Mouse (Mus musculus) ES-Bruce4 (cell line): ENCODE data around the gene Snx7. TPM values are rescaled to one million over a fixed set of nuclear protein-coding genes. Genes with fewer than 3 reads are reported as not detected.

Experiments
- H3K27ac ChIP-seq: 2 replicates; pipeline ENCODE4 v1.5.1; 2012; ENCODE audit warnings: low read length, inconsistent platforms; ENCODE audit not compliant: insufficient read depth
- H3K27me3 ChIP-seq: 2 replicates; pipeline ENCODE4 v1.6.1; 2012; ENCODE audit warnings: mild to moderate bottlenecking, low read length, inconsistent platforms; ENCODE audit not compliant: control insufficient read depth, poor library complexity, insufficient read depth, severe bottlenecking
- H3K36me3 ChIP-seq: 2 replicates; pipeline ENCODE4 v1.6.1; 2012; ENCODE audit warnings: inconsistent platforms, mild to moderate bottlenecking, low read length, moderate library complexity; ENCODE audit not compliant: control insufficient read depth, poor library complexity, insufficient read depth, severe bottlenecking
- H3K4me1 ChIP-seq: one replicate; pipeline ENCODE4 v1.8.1; 2011; ENCODE audit warnings: low read length; ENCODE audit not compliant: control insufficient read depth, insufficient read depth
- H3K4me3 ChIP-seq: 2 replicates; pipeline ENCODE4 v1.5.1; 2011; ENCODE audit warnings: low read depth, mild to moderate bottlenecking, low read length
- H3K9ac ChIP-seq: 2 replicates; pipeline ENCODE4 v1.6.1; 2012; ENCODE audit warnings: low read depth, mild to moderate bottlenecking, inconsistent platforms; ENCODE audit not compliant: poor library complexity, severe bottlenecking
- H3K9me3 ChIP-seq: replicated peaks from 2 replicates; pipeline ENCODE4 v1.6.1; 2012; ENCODE audit warnings: mild to moderate bottlenecking, low read length, inconsistent platforms; ENCODE audit not compliant: control insufficient read depth, poor library complexity, insufficient read depth, severe bottlenecking
- CTCF ChIP-seq: IDR thresholded peaks from one replicate; pipeline ENCODE4 v1.8.1; 2011; ENCODE audit warnings: low read depth, low read length
- EP300 ChIP-seq: IDR thresholded peaks from 2 replicates; pipeline ENCODE4 v1.6.1; 2011; ENCODE audit warnings: low read depth, low read length; ENCODE audit not compliant: insufficient read depth
- POLR2A ChIP-seq: IDR thresholded peaks from one replicate; pipeline ENCODE4 v1.8.1; 2011; ENCODE audit warnings: low read length; ENCODE audit not compliant: insufficient read depth
- polyA plus RNA-seq: library from polyadenylated mRNA; stranded (reverse); fragments of >200 nt; gene quantifications from 2 replicates; pipeline ENCODE4 v1.2.4, GENCODE M21; 2011; ENCODE audit warnings: low read depth; ENCODE audit not compliant: missing spikeins, insufficient read depth, insufficient read length

Gene Snx7
- polyA plus RNA-seq, 1 experiment = 13.0 TPM

DNA sequence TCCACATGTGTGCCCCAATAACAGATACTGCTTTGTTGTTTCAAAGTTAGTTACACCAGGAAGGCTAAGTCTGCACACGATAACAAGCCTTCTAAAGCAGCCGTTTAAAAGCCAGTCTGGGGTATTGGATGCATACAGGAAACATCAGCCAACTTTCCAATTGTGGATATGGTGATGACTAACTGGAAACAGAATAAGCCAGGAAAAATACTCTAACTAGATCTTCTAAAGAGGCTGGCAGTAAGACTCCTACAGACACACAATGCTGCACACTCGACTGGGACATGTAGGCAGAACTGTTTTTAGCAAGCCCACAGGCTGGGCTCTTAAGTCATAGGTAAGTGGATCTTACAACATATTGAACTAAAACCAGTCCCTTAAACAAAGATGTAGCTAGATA lies 15.0 kb downstream of the Snx7 start:
- Histone ChIP-seq H3K36me3 (no peaks in the 10 kb centered on the region), H3K27me3 (no peaks in the 10 kb centered on the region), H3K9ac (no peak overlapping the region), H3K9me3 (no peaks in the 10 kb centered on the region), H3K4me1 (no peaks in the 10 kb centered on the region), H3K4me3 (no peak overlapping the region), H3K27ac (no peak overlapping the region)
- no peak for TF ChIP-seq CTCF

DNA sequence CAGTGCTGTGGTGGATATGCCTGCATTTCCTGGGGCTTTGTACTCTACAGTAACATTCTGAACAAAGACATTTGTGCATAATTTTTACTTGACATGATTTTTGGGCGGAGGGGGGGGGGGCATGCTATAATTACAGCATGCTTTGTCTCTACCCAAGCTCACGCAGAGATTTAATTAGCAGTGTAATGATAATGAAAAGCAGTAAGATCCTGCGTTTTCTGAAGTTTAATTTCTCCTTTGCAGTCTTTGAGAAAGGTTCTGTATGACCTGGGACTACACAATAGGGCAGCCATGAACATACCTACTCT lies 16.7 kb downstream of the Snx7 start:
- Histone ChIP-seq H3K27ac (no peak overlapping the region), H3K9ac (no peak overlapping the region), H3K4me3 (no peak overlapping the region), H3K27me3 (no peaks in the 10 kb centered on the region), H3K9me3 (no peaks in the 10 kb centered on the region), H3K36me3 (no peaks in the 10 kb centered on the region), H3K4me1 (no peaks in the 10 kb centered on the region)
- TF ChIP-seq CTCF = no peak
- no peak for TF ChIP-seq EP300
- TF ChIP-seq POLR2A = no peak

DNA sequence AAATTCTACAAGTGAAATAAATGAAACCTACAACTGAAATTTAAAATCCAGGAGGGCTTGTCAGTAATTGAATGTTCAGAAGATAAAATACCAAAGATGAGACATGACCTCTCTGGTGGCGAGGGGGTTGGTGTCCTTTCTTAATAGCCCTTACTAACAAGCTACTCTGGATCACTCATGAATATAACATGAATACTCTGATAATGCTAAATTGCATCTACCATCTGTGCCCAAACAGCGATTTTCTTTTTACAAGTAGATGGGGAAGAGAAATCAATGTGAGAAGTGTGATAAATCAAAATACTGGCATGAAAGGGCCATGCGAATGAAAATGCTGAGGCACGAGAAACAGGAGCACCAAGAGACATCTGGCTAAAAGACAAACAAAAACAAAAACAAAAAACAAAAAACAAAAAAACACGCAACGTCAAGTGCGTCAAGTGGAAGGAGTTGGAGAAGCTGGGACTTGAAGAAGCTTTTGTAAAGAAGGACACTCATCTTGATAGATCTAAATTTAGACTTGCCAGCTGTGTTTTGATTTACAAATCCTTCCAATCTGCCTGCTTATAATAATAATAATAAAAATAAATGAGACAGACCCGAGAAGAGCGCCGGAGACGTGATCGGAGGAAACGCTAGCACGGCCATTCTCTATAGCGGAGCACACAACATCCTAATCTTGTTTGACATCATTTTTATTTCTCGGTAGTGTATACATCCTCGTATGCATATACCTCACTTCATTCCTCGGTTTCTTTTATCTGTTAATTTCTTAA lies 17.3 kb downstream of the Snx7 start:
- Histone ChIP-seq H3K4me3 (no peak overlapping the region), H3K27me3 (no peaks in the 10 kb centered on the region), H3K9ac (no peak overlapping the region), H3K4me1 (no peaks in the 10 kb centered on the region), H3K9me3 (no peaks in the 10 kb centered on the region), H3K27ac (no peak overlapping the region), H3K36me3 (no peaks in the 10 kb centered on the region)
- TF ChIP-seq POLR2A (no peak), EP300 (no peak), CTCF (no peak)

DNA sequence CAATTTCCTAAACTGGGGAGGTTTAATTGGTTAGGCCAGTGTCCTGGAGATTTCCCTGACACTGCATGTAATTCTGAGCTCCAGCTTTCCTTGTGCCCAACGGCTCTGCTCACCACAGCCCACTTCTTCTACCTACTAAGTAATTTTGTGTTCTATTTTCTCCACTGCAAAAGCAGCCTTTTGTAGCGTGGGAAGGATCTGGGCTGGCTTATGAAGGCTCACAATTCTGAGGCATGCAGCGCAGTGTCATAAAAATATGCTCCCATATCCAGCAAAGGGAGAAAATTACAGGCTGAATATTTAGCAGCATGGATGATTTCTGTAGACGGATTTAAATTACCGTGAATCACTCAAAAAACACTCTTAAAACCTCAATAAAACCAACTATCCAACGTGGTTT lies 19.9 kb downstream of the Snx7 start:
- no peaks in the 10 kb centered on the region for H3K9me3 ChIP-seq
- H3K4me3 ChIP-seq = no peak overlapping the region
- H3K4me1 ChIP-seq = no peaks in the 10 kb centered on the region
- no peak overlapping the region for H3K9ac ChIP-seq
- no peak overlapping the region for H3K27ac ChIP-seq
- no peaks in the 10 kb centered on the region for H3K27me3 ChIP-seq
- TF ChIP-seq POLR2A = no peak
- no peak for TF ChIP-seq CTCF
- TF ChIP-seq EP300 = no peak
- H3K36me3 ChIP-seq = no peaks in the 10 kb centered on the region

DNA sequence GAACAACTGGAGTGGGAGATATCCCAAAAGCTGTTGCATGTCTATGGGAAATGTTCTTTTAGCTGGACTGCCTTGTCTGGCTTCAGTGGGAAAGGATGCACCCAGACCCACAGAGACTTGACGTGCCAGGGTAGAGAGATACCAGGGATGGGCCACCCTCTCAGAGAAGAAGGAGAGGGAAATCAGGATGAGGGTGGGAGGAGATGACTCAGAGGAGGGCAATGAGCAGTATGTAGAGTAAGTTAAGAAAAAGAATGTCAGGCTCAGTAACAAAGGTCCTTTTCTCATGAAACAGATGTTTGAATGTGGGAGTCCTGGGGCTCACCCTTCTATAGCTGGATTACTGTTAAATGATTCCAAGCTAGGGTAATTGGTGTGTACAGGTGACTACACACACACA lies 26.1 kb downstream of the Snx7 start:
- no peaks in the 10 kb centered on the region for H3K27me3 ChIP-seq
- H3K4me3 ChIP-seq = no peak overlapping the region
- TF ChIP-seq POLR2A (no peak), CTCF (no peak), EP300 (no peak)
- H3K4me1 ChIP-seq = no peaks in the 10 kb centered on the region
- H3K36me3 ChIP-seq = no peaks in the 10 kb centered on the region
- H3K9me3 ChIP-seq = no peaks in the 10 kb centered on the region
- H3K27ac ChIP-seq = no peak overlapping the region
- no peak overlapping the region for H3K9ac ChIP-seq

DNA sequence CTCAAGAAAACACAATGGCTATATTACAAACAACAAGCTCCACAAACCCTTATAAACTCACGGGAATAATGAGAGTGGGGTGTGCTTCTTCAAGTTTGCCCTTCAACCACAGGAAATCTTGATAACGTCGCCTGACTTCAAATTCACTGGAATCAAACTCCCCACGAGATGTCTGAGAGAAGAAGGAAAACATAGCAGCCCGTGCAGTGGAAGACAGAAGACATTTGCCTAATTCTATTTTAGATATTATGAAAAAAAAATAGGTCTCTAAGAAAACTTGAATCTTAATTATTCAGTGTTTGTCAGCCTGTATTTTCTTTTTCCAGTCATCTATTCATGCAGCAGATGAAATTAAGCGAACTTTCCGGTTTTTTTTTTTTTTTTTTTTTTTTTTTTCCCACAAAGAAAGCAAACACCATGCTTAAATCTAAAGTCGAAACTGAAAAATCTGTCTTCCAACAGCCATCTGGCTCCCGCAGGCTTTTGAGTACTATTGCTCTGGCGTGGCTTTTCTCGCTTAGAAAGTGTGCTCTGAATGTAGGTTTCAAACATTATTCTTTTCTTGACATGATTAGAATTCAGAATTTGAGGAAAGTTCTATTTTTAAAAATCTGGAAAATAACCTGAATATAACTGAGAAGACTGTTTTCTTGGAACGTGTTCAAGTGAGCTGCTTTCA lies 28.7 kb downstream of the Snx7 start:
- no peak overlapping the region for H3K27ac ChIP-seq

More for the DNA sequence above, 28.7 kb downstream of the Snx7 start:
- Histone ChIP-seq H3K27me3 (no peaks in the 10 kb centered on the region), H3K36me3 (no peaks in the 10 kb centered on the region), H3K4me3 (no peak overlapping the region), H3K9me3 (no peaks in the 10 kb centered on the region), H3K9ac (no peak overlapping the region), H3K4me1 (no peaks in the 10 kb centered on the region)
- TF ChIP-seq POLR2A = no peak
- no peak for TF ChIP-seq EP300
- TF ChIP-seq CTCF = no peak
